Mouse (Mus musculus): ENCODE results near the gene Wwox.

DNA sequence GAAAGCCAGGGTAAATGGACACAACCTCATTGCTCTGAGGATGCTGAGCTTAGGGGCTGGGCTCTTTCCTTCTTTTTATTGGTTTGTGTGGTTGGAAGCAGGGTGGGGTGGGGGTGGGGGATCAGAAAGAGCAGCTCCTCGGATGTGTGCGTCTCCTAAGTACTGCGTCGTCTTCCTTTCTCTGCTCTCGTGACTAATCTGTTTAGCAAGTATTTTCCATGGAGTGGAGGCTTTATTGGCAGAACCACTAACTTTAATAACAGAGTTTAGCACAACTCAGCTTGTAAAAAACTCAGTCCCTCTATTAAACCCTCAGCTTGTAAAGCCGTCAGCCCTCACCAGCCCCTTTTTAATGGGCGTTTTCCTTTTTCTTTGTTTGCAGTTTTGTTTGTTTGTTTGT lies 762.3 kb downstream of the Wwox start:
- TF ChIP-seq ETS1 (IDR thresholded peaks at IDR 0.05; ENCODE audit: low read depth, low read length) (no peak), CTCF (IDR thresholded peaks at IDR 0.05 in 2 of 3, conservative IDR thresholded peaks at IDR 0.05 in 1 of 3; ENCODE audit: control insufficient read depth in 1 of 3, insufficient read depth in 1 of 3, low read depth in 2 of 3, low read length in 3 of 3, poor library complexity in 1 of 3, severe bottlenecking in 1 of 3) (no peak), USF1 (IDR thresholded peaks at IDR 0.05; ENCODE audit: low read depth, low read length) (no peak), UBTF (IDR thresholded peaks at IDR 0.05; ENCODE audit: borderline replicate concordance, insufficient read depth, low read depth, low read length) (no peak), SIN3A (IDR thresholded peaks at IDR 0.05; ENCODE audit: low read length) (no peak)
